In the genomic region with DNA sequence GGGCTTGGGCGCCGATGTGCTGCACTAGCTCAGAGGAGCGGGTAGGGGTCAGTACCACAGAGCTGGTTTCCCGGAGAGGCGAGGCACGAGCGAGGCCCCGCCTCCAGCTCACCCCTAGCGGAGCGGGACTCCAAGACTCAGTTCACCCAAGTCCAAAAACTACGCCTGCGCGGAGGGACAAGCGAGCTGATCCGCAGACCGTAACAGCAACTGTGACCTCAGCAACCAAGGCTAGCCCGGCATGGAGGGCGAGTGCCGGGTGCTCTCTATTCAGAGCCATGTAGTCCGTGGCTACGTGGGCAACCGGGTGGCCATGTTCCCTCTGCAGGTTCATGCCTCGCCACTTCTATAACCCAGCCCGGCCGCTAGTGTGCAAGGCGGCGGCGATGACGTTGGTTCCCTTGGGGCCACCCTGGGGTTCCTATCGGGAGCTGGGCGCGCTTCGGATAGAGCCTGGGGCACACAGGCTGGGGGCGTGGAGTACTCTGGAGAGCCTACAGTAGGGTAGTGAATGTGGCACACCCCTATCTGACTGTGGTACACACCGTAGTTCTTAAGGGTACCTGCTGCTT, we compare ENCODE assay signal across 8 mouse cellular contexts. TPM values are rescaled to one million over a fixed set of nuclear protein-coding genes. Genes with fewer than 3 reads are reported as not detected.
DNase-seq lines count a peak whose midpoint lies in the region; ATAC-seq and TF ChIP-seq lines count a peak whose summit lies in the region.

No protein-coding gene starts in this region.

- DNase-seq in left cerebral cortex, postnatal 4 days = peak; percentile 45
- DNase-seq in left cerebral cortex, postnatal 25 days (ENCODE audit: low spot score in 2 of 2) = no peak
- DNase-seq in c-Kit-positive CD71-positive TER-119-positive erythroid progenitor cells, embryonic 14.5 days (ENCODE audit: low spot score) = peak; percentile 75
- DNase-seq in gastrocnemius, postnatal 14 days = peak; percentile 46
- peak; percentile 78 for DNase-seq in kidney, adult 2 months
- peak; percentile 70 for DNase-seq in lung, postnatal 0 days (ENCODE audit: low spot score)
- peak; percentile 86 for DNase-seq in retina, embryonic 14.5 days (ENCODE audit: low spot score)
- DNase-seq in frontal cortex, postnatal 36 days (ENCODE audit: low spot score in 2 of 2) = no peak

- 0 out of 2 replicates have a peak overlapping the region, but pooled peaks have one; percentile 19 for H3K9ac ChIP-seq in lung, postnatal 0 days (replicated peaks; ENCODE audit: low read depth)

- peak overlapping the region; percentile 47 for H3K4me3 ChIP-seq in kidney, adult 2 months (ENCODE audit: insufficient read depth, low read depth, low read length)
- H3K4me3 ChIP-seq in lung, postnatal 0 days (ENCODE audit: low read depth, low read length) = peak overlapping the region; percentile 38

- TF ChIP-seq EP300 in lung, postnatal 0 days (IDR thresholded peaks at IDR 0.05) = no peak

- 3% methylated on average over 35 of the region's 35 CpGs for WGBS in kidney, adult 2 months
- WGBS in lung, postnatal 0 days = 1% methylated on average over 35 of the region's 35 CpGs

- ATAC-seq in lung, postnatal 0 days = peak; percentile 90

- H3K4me1 ChIP-seq in kidney, adult 2 months (ENCODE audit: control insufficient read depth, insufficient read depth, low read length) = no peaks in the 10 kb centered on the region
- H3K4me1 ChIP-seq in lung, postnatal 0 days (ENCODE audit: insufficient read depth, low read depth, low read length) = no peaks in the 10 kb centered on the region

- TF ChIP-seq CTCF in kidney, adult 2 months (conservative IDR thresholded peaks at IDR 0.05; ENCODE audit: insufficient read depth, insufficient read length, low read depth, low read length) = 0 out of 2 replicates have a peak, but pooled peaks have one; percentile 35
- TF ChIP-seq CTCF in lung, postnatal 0 days (IDR thresholded peaks at IDR 0.05) = peak; percentile 49

- no peaks in the 10 kb centered on the region for H3K36me3 ChIP-seq in kidney, adult 2 months (ENCODE audit: control insufficient read depth, insufficient read depth, low read length)
- no peaks in the 10 kb centered on the region for H3K36me3 ChIP-seq in lung, postnatal 0 days (ENCODE audit: insufficient read depth, low read length)

- H3K4me2 ChIP-seq in lung, postnatal 0 days (replicated peaks; ENCODE audit: low read depth, low read length) = peak overlapping the region; percentile 78

- intact Hi-C loops in left cerebral cortex, postnatal 4 days (cut with DNase I) = no loop called here
- intact Hi-C loops in left cerebral cortex, postnatal 25 days (cut with DNase I) = no loop called here
- intact Hi-C loops in gastrocnemius, postnatal 14 days (cut with DNase I; ENCODE audit: low total_unique reads) = no loop called here

- H3K9me3 ChIP-seq in lung, postnatal 0 days (ENCODE audit: low read length) = no peaks in the 10 kb centered on the region

- TF ChIP-seq POLR2A in kidney, adult 2 months (IDR thresholded peaks at IDR 0.05; ENCODE audit: low read depth, low read length) = no peak

- no peak overlapping the region for H3K27ac ChIP-seq in kidney, adult 2 months (ENCODE audit: insufficient read depth, low read depth, low read length)
- H3K27ac ChIP-seq in lung, postnatal 0 days (ENCODE audit: low read length) = no peak overlapping the region

- H3K27me3 ChIP-seq in kidney, adult 2 months (replicated peaks; ENCODE audit: control insufficient read depth, insufficient read depth, low read length) = no peaks in the 10 kb centered on the region
- no peaks in the 10 kb centered on the region for H3K27me3 ChIP-seq in lung, postnatal 0 days (replicated peaks; ENCODE audit: insufficient read depth, low read length)

RNA-seq across cellular contexts. Expression of a gene that starts 17.2 kb away (rescaled TPM):
- 10 to 100 TPM; 41.1 to 45.1 TPM for total RNA-seq in left cerebral cortex, postnatal 4 days (2021)
- 100 to 1,000 TPM; 109 to 122 TPM for total RNA-seq in left cerebral cortex, postnatal 25 days (2021)
- 1 to 10 TPM; 4.8 to 6.2 TPM for total RNA-seq in gastrocnemius, postnatal 14 days (2021)
- 107 TPM in 2 replicates for polyA plus RNA-seq in kidney, adult 2 months (2012; rRNA removed)
- polyA plus RNA-seq in lung, postnatal 0 days (2015; fragmentation: Nextera tagmentation; extraction: Ambion mirVana) = 4.7 and 4.9 TPM in 2 replicates

RNA-seq across cellular contexts. Expression of a gene that starts 35.2 kb away (rescaled TPM):
- total RNA-seq in left cerebral cortex, postnatal 4 days (2021) = not detected
- total RNA-seq in left cerebral cortex, postnatal 25 days (2021) = not detected
- total RNA-seq in gastrocnemius, postnatal 14 days (2021) = not detected
- polyA plus RNA-seq in kidney, adult 2 months (2012; rRNA removed) = not detected in 2 replicates
- not detected in 2 replicates for polyA plus RNA-seq in lung, postnatal 0 days (2015; fragmentation: Nextera tagmentation; extraction: Ambion mirVana)

RNA-seq across cellular contexts. Expression of a gene that starts 56.5 kb away (rescaled TPM):
- 10 to 100 TPM; 40.0 to 40.8 TPM for total RNA-seq in left cerebral cortex, postnatal 4 days (2021)
- total RNA-seq in left cerebral cortex, postnatal 25 days (2021) = 10 to 100 TPM; 39.5 to 42.4 TPM
- total RNA-seq in gastrocnemius, postnatal 14 days (2021) = 10 to 100 TPM; 18.5 to 21.2 TPM
- 101 and 115 TPM in 2 replicates for polyA plus RNA-seq in kidney, adult 2 months (2012; rRNA removed)
- polyA plus RNA-seq in lung, postnatal 0 days (2015; fragmentation: Nextera tagmentation; extraction: Ambion mirVana) = 440 and 490 TPM in 2 replicates

Comparison
In these comparisons a context has a peak if more than half of its experiments do, and no peak if none do; other contexts are left out.
1. DNase-seq: peak in left cerebral cortex, postnatal 4 days (single experiment), c-Kit-positive CD71-positive TER-119-positive erythroid progenitor cells, embryonic 14.5 days (single experiment), gastrocnemius, postnatal 14 days (single experiment), kidney, adult 2 months (single experiment), lung, postnatal 0 days (single experiment) and retina, embryonic 14.5 days (single experiment); none in left cerebral cortex, postnatal 25 days (0 of 2) and frontal cortex, postnatal 36 days (0 of 2).
2. RNA of a gene that starts 17.2 kb away (total RNA-seq): 109 to 122 TPM in left cerebral cortex, postnatal 25 days and 41.1 to 45.1 TPM in left cerebral cortex, postnatal 4 days; 4.8 to 6.2 TPM in gastrocnemius, postnatal 14 days; every median in the first group is over 4 times any median in the second.